Mouse (Mus musculus) ES-E14 (cell line): ENCODE measurements around the gene 1110002E22Rik. TPM values are rescaled to one million over a fixed set of nuclear protein-coding genes. Genes with fewer than 3 reads are reported as not detected.

Experiments used
- DNase-seq: peaks from one replicate; pipeline ENCODE4 v3.0.0-alpha.2; 2013; ENCODE audit warnings: low read depth, low spot score
- H3K27ac ChIP-seq: 2 replicates; pipeline ENCODE4 v1.5.1; 2012; ENCODE audit warnings: low read depth, mild to moderate bottlenecking, low read length, moderate library complexity, mixed read lengths; ENCODE audit not compliant: poor library complexity, insufficient read depth, severe bottlenecking
- H3K36me3 ChIP-seq: 2 replicates; pipeline ENCODE4 v1.6.1; 2012; ENCODE audit warnings: mild to moderate bottlenecking, low read length, moderate library complexity, mixed read lengths; ENCODE audit not compliant: control insufficient read depth, poor library complexity, insufficient read depth, severe bottlenecking
- H3K4me1 ChIP-seq, 2 experiments: fragments of 150-350 bp in 1 of 2; sonication (generic) in 1 of 2; 2 replicates each; pipeline ENCODE4 v1.6.1; 2012; ENCODE audit warnings: low read length in 2 of 2, mild to moderate bottlenecking in 1 of 2, mixed read lengths in 1 of 2; ENCODE audit not compliant: control insufficient read depth in 2 of 2, insufficient read depth in 2 of 2, poor library complexity in 1 of 2
- H3K4me3 ChIP-seq, 2 experiments: fragments of 150-350 bp in 1 of 2; sonication (generic) in 1 of 2; 2 replicates each; pipeline ENCODE4 v1.5.1; 2012; ENCODE audit warnings: low read length in 2 of 2, low read depth in 1 of 2, mild to moderate bottlenecking in 1 of 2, mixed read lengths in 1 of 2; ENCODE audit not compliant: insufficient read depth in 1 of 2, poor library complexity in 1 of 2, severe bottlenecking in 1 of 2
- H3K9ac ChIP-seq: 2 replicates; pipeline ENCODE4 v1.6.1; 2012; ENCODE audit warnings: low read depth, mild to moderate bottlenecking, low read length, mixed read lengths; ENCODE audit not compliant: poor library complexity, insufficient read depth, severe bottlenecking
- H3K9me3 ChIP-seq: fragments of 150-350 bp; sonication (generic); 2 replicates; pipeline ENCODE4 v1.6.1; 2012; ENCODE audit warnings: low read depth, mild to moderate bottlenecking, low read length; ENCODE audit not compliant: control insufficient read depth, insufficient read depth
- CHD2 ChIP-seq: IDR thresholded peaks from 2 replicates; pipeline ENCODE4 v1.6.1; 2014; ENCODE audit warnings: mild to moderate bottlenecking, low read depth, low read length, inconsistent platforms
- HCFC1 ChIP-seq: IDR thresholded peaks from 2 replicates; pipeline ENCODE4 v1.6.1; 2012; ENCODE audit warnings: low read length, inconsistent platforms, borderline replicate concordance; ENCODE audit not compliant: insufficient read depth
- MAFK ChIP-seq: IDR thresholded peaks from 2 replicates; pipeline ENCODE4 v1.6.1; 2014; ENCODE audit warnings: mild to moderate bottlenecking, low read depth, low read length, inconsistent platforms; ENCODE audit not compliant: insufficient read depth
- ZC3H11A ChIP-seq: IDR thresholded peaks from 2 replicates; pipeline ENCODE4 v1.6.1; 2012; ENCODE audit warnings: low read depth, mild to moderate bottlenecking, inconsistent platforms, low read length, borderline replicate concordance
- ZNF384 ChIP-seq: IDR thresholded peaks from 2 replicates; pipeline ENCODE4 v1.6.1; 2012; ENCODE audit warnings: low read depth, low read length, inconsistent platforms
- in situ Hi-C, 2 experiments: fragments of 600-800 bp; cut with MboI; formaldehyde crosslinking; loops; one replicate each; pipeline ENCODE4 v1.15.1; 2025; ENCODE audit warnings: low sequenced_read_pairs in 2 of 2, inconsistent platforms in 1 of 2; ENCODE audit not compliant: unreplicated experiment in 2 of 2
- total RNA-seq: library from RNA; depleted of rRNA; stranded (reverse); fragments of 300-350 nt; gene quantifications from 2 replicates; pipeline ENCODE4 v1.2.3, GENCODE M21; 2012

The 1110002E22Rik gene
- total RNA-seq, 1 experiment, result under 0.01 TPM

DNA sequence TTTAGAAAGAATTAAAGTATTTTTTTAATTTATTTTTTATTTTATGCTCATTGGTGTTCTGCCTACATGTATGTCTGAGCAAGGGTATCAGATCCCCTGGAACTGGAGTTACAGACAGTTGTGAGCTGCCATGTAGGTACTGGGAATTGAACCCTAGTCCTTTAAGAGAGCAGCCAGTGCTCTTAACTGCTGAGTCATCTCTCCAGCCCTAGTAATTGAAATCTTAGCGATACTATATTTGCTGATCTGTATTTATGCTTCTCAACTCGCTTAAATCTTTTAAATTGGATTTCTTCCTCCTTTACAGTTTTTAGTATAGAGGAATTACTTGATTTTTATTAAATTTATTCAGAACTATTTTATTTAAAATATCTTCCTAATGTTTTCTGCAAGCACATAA is 23.9 kb upstream of the 1110002E22Rik start:
- Histone ChIP-seq H3K4me1 (peaks cover 0 to 8% of the 10 kb centered on the region in 2 experiments; a peak in 1 of 4 replicates), H3K4me3 (no peak overlapping the region), H3K36me3 (no peaks in the 10 kb centered on the region), H3K9me3 (no peaks in the 10 kb centered on the region), H3K9ac (no peak overlapping the region), H3K27ac (0 out of 2 replicates have a peak overlapping the region, but pooled peaks have one; percentile 23)
- TF ChIP-seq MAFK (peak; percentile 61; the same call in 1 of the 2 replicates), ZC3H11A (no peak), ZNF384 (no peak), HCFC1 (no peak), CHD2 (no peak)
- no peak for DNase-seq
- in situ Hi-C loops, result no loop called here

DNA sequence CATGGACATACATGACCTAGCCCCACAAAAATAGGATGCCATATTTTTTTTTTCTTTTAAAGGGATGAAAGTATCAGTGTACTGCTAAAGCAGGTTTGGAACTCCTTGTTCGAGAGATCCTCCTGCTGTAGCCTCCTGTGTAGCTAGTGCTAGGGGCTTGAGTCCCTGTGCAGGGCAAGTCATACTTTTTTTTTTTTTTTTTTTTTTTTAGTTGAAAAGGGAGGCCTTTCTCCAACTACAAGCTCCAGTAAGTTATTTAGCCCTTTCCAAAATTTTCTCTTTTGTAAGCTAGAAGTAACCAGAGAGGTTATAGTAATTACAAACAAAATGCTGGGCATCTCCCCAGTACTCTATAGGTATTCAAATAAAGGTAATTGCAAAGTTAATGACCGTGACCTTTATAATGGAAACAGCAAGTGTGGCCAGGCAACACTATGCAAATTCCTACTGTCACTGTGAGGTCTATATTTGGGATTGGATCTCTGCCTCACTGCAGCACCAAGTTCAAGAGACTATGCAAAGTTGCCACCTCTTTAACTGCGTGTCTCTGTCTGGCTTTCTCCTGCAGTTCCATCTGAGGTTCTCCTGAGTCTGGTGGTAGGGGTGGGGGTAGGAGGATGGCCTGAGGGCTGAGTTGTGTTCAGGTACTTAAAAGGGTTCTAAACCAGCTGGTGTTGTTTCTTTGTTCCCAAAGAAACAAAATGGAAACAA is 23.1 kb upstream of the 1110002E22Rik start:
- H3K36me3 ChIP-seq, result no peaks in the 10 kb centered on the region
- H3K4me1 ChIP-seq, result peaks cover 0 to 8% of the 10 kb centered on the region in 2 experiments; a peak in 1 of 4 replicates
- H3K4me3 ChIP-seq, result no peak overlapping the region
- in situ Hi-C loops, result no loop called here
- no peaks in the 10 kb centered on the region for H3K9me3 ChIP-seq
- TF ChIP-seq HCFC1 (no peak), ZNF384 (peak; percentile 91), ZC3H11A (no peak)
- DNase-seq, result peak; percentile 42
- no peak overlapping the region for H3K9ac ChIP-seq
- H3K27ac ChIP-seq, result peak overlapping the region; percentile 23; the same call in 1 of the 2 replicates

DNA sequence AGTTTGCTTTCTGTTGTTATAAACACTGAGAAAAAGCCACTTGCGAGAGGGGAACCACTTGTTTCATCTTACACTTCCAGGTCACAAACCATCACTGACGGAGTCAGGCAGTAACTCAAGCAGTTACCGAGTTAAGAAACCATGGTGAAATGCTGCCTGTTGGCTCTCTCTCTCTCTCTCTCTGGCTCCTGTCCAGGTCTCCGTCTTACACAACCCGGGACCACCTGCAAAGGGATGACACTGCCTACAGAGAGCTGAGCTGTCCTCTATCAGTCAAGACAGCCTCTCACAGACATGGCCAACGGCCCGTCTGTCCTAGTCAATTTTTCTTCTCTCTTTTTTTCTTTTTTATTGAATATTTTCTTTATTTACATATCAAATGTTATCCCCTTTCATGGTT is 21.5 kb upstream of the 1110002E22Rik start:
- Histone ChIP-seq H3K9ac (no peak overlapping the region), H3K27ac (no peak overlapping the region), H3K4me3 (no peak overlapping the region), H3K4me1 (peaks cover 0 to 8% of the 10 kb centered on the region in 2 experiments; a peak in 1 of 4 replicates), H3K9me3 (no peaks in the 10 kb centered on the region), H3K36me3 (no peaks in the 10 kb centered on the region)
- in situ Hi-C loops, result no loop called here
- DNase-seq, result no peak
- TF ChIP-seq ZNF384 (no peak), ZC3H11A (no peak), MAFK (no peak), CHD2 (no peak), HCFC1 (no peak)

DNA sequence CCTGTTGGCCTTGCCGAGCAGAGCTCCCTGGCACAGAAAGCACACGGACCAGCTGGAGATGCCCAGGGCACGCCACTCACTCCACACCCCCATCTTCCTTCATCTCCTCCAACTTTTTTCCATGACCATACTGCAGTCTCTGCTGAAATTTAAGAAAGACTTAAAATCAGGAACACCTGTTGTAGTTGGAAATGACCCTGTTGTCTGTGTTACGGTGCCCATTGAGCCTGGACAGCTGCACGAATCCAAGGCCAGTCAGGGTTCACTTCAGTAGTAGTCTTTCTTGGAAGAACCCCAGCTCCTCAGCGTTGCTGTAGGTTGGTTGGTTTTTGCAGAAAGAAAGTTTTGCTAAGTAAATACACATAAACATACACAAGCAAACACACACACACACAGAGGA is 15.3 kb upstream of the 1110002E22Rik start:
- Histone ChIP-seq H3K9me3 (no peaks in the 10 kb centered on the region), H3K4me1 (no peaks in the 10 kb centered on the region), H3K9ac (no peak overlapping the region), H3K27ac (no peak overlapping the region), H3K36me3 (no peaks in the 10 kb centered on the region), H3K4me3 (no peak overlapping the region)
- TF ChIP-seq CHD2 (no peak), MAFK (no peak), ZC3H11A (no peak), HCFC1 (no peak), ZNF384 (no peak)
- DNase-seq, result no peak
- in situ Hi-C loops, result no loop called here
